Mouse (Mus musculus): ENCODE data around the gene Gm7544. TPM values are rescaled to one million over a fixed set of nuclear protein-coding genes. Genes with fewer than 3 reads are reported as not detected.

Gm7544 gene
- total and polyA plus RNA-seq, 3 experiments = not detected

- dilution Hi-C loops (cut with MboI; ENCODE audit: extremely low pct_ligation_motif_present, extremely low pct_unique_long_range_greater_than_20kb, low sequenced_read_pairs) (no loop called here), in situ Hi-C loops (cut with MboI; ENCODE audit: low pct_ligation_motif_present, low pct_unique_long_range_greater_than_20kb, low sequenced_read_pairs) (no loop called here)
- no peak within 1 kb of the TSS for H3K4me2 ChIP-seq (ENCODE audit: insufficient read depth, low read depth, poor library complexity, severe bottlenecking)
- H3K36me3 ChIP-seq (replicated peaks in 1 of 2; ENCODE audit: control insufficient read depth in 1 of 2, insufficient read depth in 1 of 2, low read length in 1 of 2) = no peaks in the 10 kb centered on the region
- H3K9ac ChIP-seq (ENCODE audit: insufficient read depth, low read depth) = no peak within 1 kb of the TSS
- H3K79me2 ChIP-seq (replicated peaks; ENCODE audit: control insufficient read depth, extremely low read depth, insufficient read depth, poor library complexity, severe bottlenecking) = no peaks in the 10 kb centered on the region
- peaks cover 7% of the 10 kb centered on the region for H3K9me3 ChIP-seq (replicated peaks; ENCODE audit: low read length)
- no peak within 1 kb of the TSS for H3K27ac ChIP-seq (ENCODE audit: insufficient read depth, low read depth)
- H3K27me3 ChIP-seq (replicated peaks) = no peaks in the 10 kb centered on the region
- H3K4me3 ChIP-seq (replicated peaks in 1 of 3; ENCODE audit: low read depth in 2 of 3, low read length in 2 of 3, poor library complexity in 1 of 3) = no peak within 1 kb of the TSS
- peak; percentile 50 for TF ChIP-seq BHLHE40 (IDR thresholded peaks at IDR 0.05; ENCODE audit: low read depth, low read length)
- TF ChIP-seq IRF4 (IDR thresholded peaks at IDR 0.05; ENCODE audit: low read depth, low read length) = no peak
- no peak for TF ChIP-seq UBTF (IDR thresholded peaks at IDR 0.05; ENCODE audit: low read depth, low read length)
- TF ChIP-seq TCF12 (IDR thresholded peaks at IDR 0.05; ENCODE audit: low read depth, low read length) = no peak
- no peak for TF ChIP-seq SIN3A (IDR thresholded peaks at IDR 0.05; ENCODE audit: low read length)
- TF ChIP-seq ETS1 (conservative IDR thresholded peaks at IDR 0.05; ENCODE audit: low read depth, low read length) = no peak
- no peak for TF ChIP-seq RCOR1 (conservative IDR thresholded peaks at IDR 0.05; ENCODE audit: low read depth, low read length)
- TF ChIP-seq HCFC1 (IDR thresholded peaks at IDR 0.05; ENCODE audit: low read depth, low read length) = no peak
- peaks cover 7 to 19% of the 10 kb centered on the region in 2 experiments for H3K4me1 ChIP-seq (ENCODE audit: control insufficient read depth in 1 of 2, insufficient read depth in 2 of 2)
- peak; percentile 18 for DNase-seq (ENCODE audit: extremely low read depth)
Observed at GRCm38 (mm10) chr1:82959870-82960385, 4.1 kb upstream of the Gm7544 start, which contains the start of gene Gm47955. Gene Gm47955 (plus strand): TSS chr1:82960286.

GRCm38 (mm10) chr1:82948601-82949000, 7.2 kb downstream of the Gm7544 start:
- dilution Hi-C loops (cut with MboI; ENCODE audit: extremely low pct_ligation_motif_present, extremely low pct_unique_long_range_greater_than_20kb, low sequenced_read_pairs) = no loop called here
- Histone ChIP-seq H3K4me2 (ENCODE audit: insufficient read depth, low read depth, poor library complexity, severe bottlenecking) (no peak overlapping the region), H3K9ac (ENCODE audit: insufficient read depth, low read depth) (no peak overlapping the region), H3K79me2 (replicated peaks; ENCODE audit: control insufficient read depth, extremely low read depth, insufficient read depth, poor library complexity, severe bottlenecking) (no peaks in the 10 kb centered on the region), H3K27ac (ENCODE audit: insufficient read depth, low read depth) (no peak overlapping the region), H3K4me1 (ENCODE audit: control insufficient read depth in 1 of 2, insufficient read depth in 2 of 2) (no peaks in the 10 kb centered on the region), H3K9me3 (replicated peaks; ENCODE audit: low read length) (no peaks in the 10 kb centered on the region), H3K27me3 (replicated peaks) (no peaks in the 10 kb centered on the region), H3K4me3 (replicated peaks in 1 of 3; ENCODE audit: low read depth in 2 of 3, low read length in 2 of 3, poor library complexity in 1 of 3) (no peak overlapping the region), H3K36me3 (replicated peaks in 1 of 2; ENCODE audit: control insufficient read depth in 1 of 2, insufficient read depth in 1 of 2, low read length in 1 of 2) (no peaks in the 10 kb centered on the region)
- TF ChIP-seq MAZ (IDR thresholded peaks at IDR 0.05; ENCODE audit: low read depth, low read length) = no peak
- TF ChIP-seq TBP (conservative IDR thresholded peaks at IDR 0.05; ENCODE audit: low read depth, low read length) = no peak
- no peak for TF ChIP-seq USF1 (IDR thresholded peaks at IDR 0.05; ENCODE audit: low read depth, low read length)
- TF ChIP-seq ZC3H11A (IDR thresholded peaks at IDR 0.05; ENCODE audit: low read depth, low read length) = no peak
- no peak for TF ChIP-seq USF2 (conservative IDR thresholded peaks at IDR 0.05; ENCODE audit: low read depth, low read length)
- no peak for TF ChIP-seq RAD21 (IDR thresholded peaks at IDR 0.05; ENCODE audit: low read depth, low read length)
- TF ChIP-seq RCOR1 (conservative IDR thresholded peaks at IDR 0.05; ENCODE audit: low read depth, low read length) = no peak
- no peak for TF ChIP-seq IRF4 (IDR thresholded peaks at IDR 0.05; ENCODE audit: low read depth, low read length)
- no peak for TF ChIP-seq TCF12 (IDR thresholded peaks at IDR 0.05; ENCODE audit: low read depth, low read length)
- TF ChIP-seq E2F4 (IDR thresholded peaks at IDR 0.05; ENCODE audit: insufficient replicate concordance, low read depth, low read length) = no peak
- TF ChIP-seq ZMIZ1 (IDR thresholded peaks at IDR 0.05; ENCODE audit: low read depth, low read length) = no peak
- TF ChIP-seq MEF2A (IDR thresholded peaks at IDR 0.05; ENCODE audit: borderline replicate concordance, low read depth, low read length) = no peak
- TF ChIP-seq ZNF384 (IDR thresholded peaks at IDR 0.05; ENCODE audit: low read depth, low read length) = no peak
- TF ChIP-seq SMC3 (IDR thresholded peaks at IDR 0.05; ENCODE audit: low read depth, low read length) = no peak
- TF ChIP-seq HCFC1 (IDR thresholded peaks at IDR 0.05; ENCODE audit: low read depth, low read length) = no peak
- no peak for TF ChIP-seq POLR2AphosphoS2 (IDR thresholded peaks at IDR 0.05; ENCODE audit: low read depth, low read length)
- no peak for TF ChIP-seq MXI1 (IDR thresholded peaks at IDR 0.05; ENCODE audit: low read depth, low read length)
- no peak for TF ChIP-seq ELF1 (IDR thresholded peaks at IDR 0.05; ENCODE audit: low read depth, low read length)
- TF ChIP-seq NRF1 (IDR thresholded peaks at IDR 0.05; ENCODE audit: low read depth, low read length) = no peak
- no peak for TF ChIP-seq POLR2A (IDR thresholded peaks at IDR 0.05; ENCODE audit: low read depth, low read length)
- DNase-seq (ENCODE audit: extremely low read depth) = no peak
- in situ Hi-C loops (cut with MboI; ENCODE audit: low pct_ligation_motif_present, low pct_unique_long_range_greater_than_20kb, low sequenced_read_pairs) = no loop called here

Measured in CH12.LX (cell line).